Mouse (Mus musculus) neural tube, embryonic 11.5 days (tissue): ENCODE measurements around the gene Dazl. TPM values are rescaled to one million over a fixed set of nuclear protein-coding genes. Genes with fewer than 3 reads are reported as not detected.
"Not testable (repeated sequence)": the region's sequence is repeated elsewhere in the genome, so short reads cannot be mapped to it uniquely, and the experiment has no call there.

Experiments
- ATAC-seq: fragments of 200-750 bp; cut with Nextera tagmentation; 2 replicates; pipeline ENCODE4 v1.8.0; 2017; ENCODE audit warnings: moderate number of reproducible peaks, mild to moderate bottlenecking, moderate TSS enrichment, moderate library complexity; ENCODE audit not compliant: insufficient read depth, low FRiP score, low TSS enrichment
- DNase-seq: peaks from one replicate; pipeline ENCODE4 v3.0.0-alpha.2; 2015; ENCODE audit warnings: low spot score
- H3K27ac ChIP-seq: fragments of 300-500 bp; sonication (generic); 2 replicates; pipeline ENCODE4 v1.5.1; 2014; ENCODE audit warnings: low read depth, mild to moderate bottlenecking, low read length
- H3K27me3 ChIP-seq: fragments of 300-500 bp; sonication (generic); 2 replicates; pipeline ENCODE4 v1.6.1; 2014; ENCODE audit warnings: mild to moderate bottlenecking, low read length, mixed read lengths; ENCODE audit not compliant: control insufficient read depth, insufficient read depth
- H3K36me3 ChIP-seq: fragments of 300-500 bp; sonication (generic); 2 replicates; pipeline ENCODE4 v1.6.1; 2014; ENCODE audit warnings: mild to moderate bottlenecking, low read length, moderate library complexity, mixed read lengths; ENCODE audit not compliant: control insufficient read depth, insufficient read depth
- H3K4me1 ChIP-seq: fragments of 300-500 bp; sonication (generic); 2 replicates; pipeline ENCODE4 v1.6.1; 2014; ENCODE audit warnings: low read length, mixed read lengths; ENCODE audit not compliant: control insufficient read depth, insufficient read depth
- H3K4me2 ChIP-seq: fragments of 300-500 bp; sonication (generic); 2 replicates; pipeline ENCODE4 v1.6.1; 2014; ENCODE audit warnings: low read depth, mild to moderate bottlenecking, moderate library complexity
- H3K4me3 ChIP-seq: fragments of 300-500 bp; sonication (generic); 2 replicates; pipeline ENCODE4 v1.5.1; 2014; ENCODE audit warnings: low read depth, low read length
- H3K9ac ChIP-seq: fragments of 300-500 bp; sonication (generic); 2 replicates; pipeline ENCODE4 v1.6.1; 2014; ENCODE audit warnings: mild to moderate bottlenecking, low read length
- H3K9me3 ChIP-seq: fragments of 300-500 bp; sonication (generic); 2 replicates; pipeline ENCODE4 v1.6.1; 2016; ENCODE audit warnings: low read length; ENCODE audit not compliant: control insufficient read depth
- WGBS: fragments of 180-500 bp; shearing (Covaris S2); extraction: QIAGEN DNeasy Blood & Tissue Kit; methylation state at CpG from one replicate; pipeline ENCODE4 v1.1.7; 2014; 5-methylcytosine and 5-hydroxymethylcytosine counted together
- polyA plus RNA-seq: library from polyadenylated mRNA; unstranded; fragments of >200 nt; fragmentation: Nextera tagmentation; extraction: Ambion mirVana; gene quantifications from 2 replicates; pipeline ENCODE4 v1.2.1, GENCODE M21; 2014

Dazl gene
- polyA plus RNA-seq, 1 experiment from 2014 or later: not detected

GRCm38 (mm10) chr17:50298821-50299220 lies 5.4 kb upstream of the Dazl start:
- Histone ChIP-seq H3K36me3 (no peaks in the 10 kb centered on the region), H3K27me3 (no peaks in the 10 kb centered on the region), H3K4me3 (no peak overlapping the region), H3K4me1 (no peaks in the 10 kb centered on the region), H3K4me2 (no peak overlapping the region), H3K9me3 (0 out of 2 replicates have a peak, but pooled peaks cover under 1% of the 10 kb centered on the region), H3K9ac (no peak overlapping the region), H3K27ac (no peak overlapping the region)
- DNase-seq: no peak
- ATAC-seq: no peak
- WGBS: 87% methylated on average over 7 of the region's 7 CpGs

GRCm38 (mm10) chr17:50294726-50295125 lies 1.3 kb upstream of the Dazl start:
- Histone ChIP-seq H3K9me3 (peaks cover 10% of the 10 kb centered on the region; the same call in 1 of the 2 replicates), H3K27me3 (no peaks in the 10 kb centered on the region), H3K4me1 (no peaks in the 10 kb centered on the region), H3K36me3 (no peaks in the 10 kb centered on the region), H3K9ac (no peak overlapping the region), H3K4me2 (no peak overlapping the region), H3K4me3 (no peak overlapping the region), H3K27ac (no peak overlapping the region)
- DNase-seq (no peak), ATAC-seq (no peak)
- WGBS: 84% methylated on average over 12 of the region's 12 CpGs

GRCm38 (mm10) chr17:50292661-50293171 lies 720 bp downstream of the Dazl start:
- Histone ChIP-seq H3K9ac (peak overlapping the region; percentile 46), H3K9me3 (peaks cover 10% of the 10 kb centered on the region; the same call in 1 of the 2 replicates), H3K4me3 (peak overlapping the region; percentile 31), H3K27ac (peak overlapping the region; percentile 36; the same call in 1 of the 2 replicates), H3K27me3 (no peaks in the 10 kb centered on the region), H3K4me1 (no peaks in the 10 kb centered on the region), H3K4me2 (peak overlapping the region; percentile 39), H3K36me3 (no peaks in the 10 kb centered on the region)
- ATAC-seq (peak; percentile 95), DNase-seq (peak; percentile 93)
- 6% methylated on average over 54 of the region's 57 CpGs for WGBS

- H3K36me3 ChIP-seq: no peaks in the 10 kb centered on the region
- H3K4me1 ChIP-seq: no peaks in the 10 kb centered on the region
- H3K4me2 ChIP-seq: no peak overlapping the region
- no peaks in the 10 kb centered on the region for H3K27me3 ChIP-seq
- peaks cover 10% of the 10 kb centered on the region; the same call in 1 of the 2 replicates for H3K9me3 ChIP-seq
- H3K27ac ChIP-seq: no peak overlapping the region
- 28% methylated on average over 3 of the region's 3 CpGs for WGBS
- no peak for ATAC-seq
- H3K4me3 ChIP-seq: no peak overlapping the region
- H3K9ac ChIP-seq: no peak overlapping the region
- peak; percentile 31 for DNase-seq
Measured at GRCm38 (mm10) chr17:50291485-50292200, 1.8 kb downstream of the Dazl start.

GRCm38 (mm10) chr17:50284845-50285244 lies 8.6 kb downstream of the Dazl start:
- H3K27me3 ChIP-seq: no peaks in the 10 kb centered on the region
- H3K4me2 ChIP-seq: no peak overlapping the region
- H3K9ac ChIP-seq: no peak overlapping the region
- H3K4me3 ChIP-seq: no peak overlapping the region
- H3K27ac ChIP-seq: no peak overlapping the region
- ATAC-seq (no peak), DNase-seq (no peak)
- H3K9me3 ChIP-seq: no peaks in the 10 kb centered on the region
- 76% methylated on average over 6 of the region's 6 CpGs for WGBS
- no peaks in the 10 kb centered on the region for H3K36me3 ChIP-seq
- no peaks in the 10 kb centered on the region for H3K4me1 ChIP-seq

- WGBS: 83% methylated on average over 4 of the region's 4 CpGs
- H3K4me1 ChIP-seq, H3K27me3 ChIP-seq, H3K9ac ChIP-seq, H3K4me2 ChIP-seq, H3K4me3 ChIP-seq, H3K27ac ChIP-seq, ATAC-seq, H3K36me3 ChIP-seq, DNase-seq, H3K9me3 ChIP-seq: not testable (repeated sequence)
Measured at GRCm38 (mm10) chr17:50261615-50262014, 31.8 kb downstream of the Dazl start.

- Histone ChIP-seq H3K27ac (no peak overlapping the region), H3K27me3 (no peaks in the 10 kb centered on the region), H3K36me3 (no peaks in the 10 kb centered on the region), H3K9me3 (no peaks in the 10 kb centered on the region), H3K4me3 (no peak overlapping the region), H3K4me2 (no peak overlapping the region), H3K4me1 (no peaks in the 10 kb centered on the region), H3K9ac (no peak overlapping the region)
- WGBS: 95% methylated on average over 6 of the region's 6 CpGs
- no peak for ATAC-seq
- no peak for DNase-seq
Measured at GRCm38 (mm10) chr17:50260856-50261255, 32.6 kb downstream of the Dazl start.

- Histone ChIP-seq H3K27ac (no peak overlapping the region), H3K4me3 (no peak overlapping the region), H3K9ac (no peak overlapping the region), H3K9me3 (no peaks in the 10 kb centered on the region), H3K36me3 (no peaks in the 10 kb centered on the region), H3K27me3 (no peaks in the 10 kb centered on the region), H3K4me1 (no peaks in the 10 kb centered on the region), H3K4me2 (no peak overlapping the region)
- DNase-seq (no peak), ATAC-seq (no peak)
- WGBS: 88% methylated on average over 6 of the region's 6 CpGs
Measured at GRCm38 (mm10) chr17:50246605-50247004, 46.8 kb downstream of the Dazl start.

- H3K9me3 ChIP-seq: no peaks in the 10 kb centered on the region
- H3K27me3 ChIP-seq: no peaks in the 10 kb centered on the region
- H3K36me3 ChIP-seq: no peaks in the 10 kb centered on the region
- H3K4me2 ChIP-seq: no peak overlapping the region
- ATAC-seq: no peak
- 76% methylated on average over 4 of the region's 4 CpGs for WGBS
- H3K4me3 ChIP-seq: no peak overlapping the region
- DNase-seq: no peak
- no peak overlapping the region for H3K9ac ChIP-seq
- H3K4me1 ChIP-seq: no peaks in the 10 kb centered on the region
- no peak overlapping the region for H3K27ac ChIP-seq
Measured at GRCm38 (mm10) chr17:50244675-50245074, 48.8 kb downstream of the Dazl start.
